Mouse (Mus musculus) stomach, embryonic 14.5 days (tissue): ENCODE results near the gene Hpf1. TPM values are rescaled to one million over a fixed set of nuclear protein-coding genes. Genes with fewer than 3 reads are reported as not detected.

ENCODE experiments used
- ATAC-seq: fragments of 200-750 bp; cut with Nextera tagmentation; 2 replicates; pipeline ENCODE4 v1.8.0; 2017; ENCODE audit warnings: low read depth, moderate TSS enrichment; ENCODE audit not compliant: insufficient number of reproducible peaks, insufficient read depth, low FRiP score
- H3K27ac ChIP-seq: fragments of 300-500 bp; sonication (generic); 2 replicates; pipeline ENCODE4 v1.5.1; 2014; ENCODE audit warnings: mild to moderate bottlenecking, low read length, moderate library complexity, mixed read lengths
- H3K27me3 ChIP-seq: fragments of 300-500 bp; sonication (generic); 2 replicates; pipeline ENCODE4 v1.6.1; 2014; ENCODE audit warnings: low read length, control low read depth, mixed read lengths; ENCODE audit not compliant: control insufficient read depth, insufficient read depth
- H3K36me3 ChIP-seq: fragments of 300-500 bp; sonication (generic); 2 replicates; pipeline ENCODE4 v1.6.1; 2014; ENCODE audit warnings: mild to moderate bottlenecking, control low read depth, low read length, moderate library complexity, mixed read lengths; ENCODE audit not compliant: control insufficient read depth, insufficient read depth
- H3K4me1 ChIP-seq: fragments of 300-500 bp; sonication (generic); 2 replicates; pipeline ENCODE4 v1.6.1; 2014; ENCODE audit warnings: low read length, control low read depth, mixed read lengths; ENCODE audit not compliant: control insufficient read depth, insufficient read depth
- H3K4me2 ChIP-seq: fragments of 300-500 bp; sonication (generic); replicated peaks from 2 replicates; pipeline ENCODE4 v1.6.1; 2014; ENCODE audit warnings: low read depth, low read length, control low read depth
- H3K4me3 ChIP-seq: fragments of 300-500 bp; sonication (generic); 2 replicates; pipeline ENCODE4 v1.5.1; 2014; ENCODE audit warnings: low read depth, low read length, control low read depth
- H3K9ac ChIP-seq: fragments of 300-500 bp; sonication (generic); replicated peaks from 2 replicates; pipeline ENCODE4 v1.6.1; 2014; ENCODE audit warnings: low read depth, mild to moderate bottlenecking, control low read depth, low read length, moderate library complexity, mixed read lengths
- H3K9me3 ChIP-seq: fragments of 300-500 bp; sonication (generic); 2 replicates; pipeline ENCODE4 v1.6.1; 2016; ENCODE audit warnings: low read depth, low read length, control low read depth; ENCODE audit not compliant: control insufficient read depth
- WGBS: fragments of 180-500 bp; shearing (Covaris S2); extraction: QIAGEN DNeasy Blood & Tissue Kit; methylation state at CpG from one replicate; pipeline ENCODE4 v1.1.7; 2014; 5-methylcytosine and 5-hydroxymethylcytosine counted together
- polyA plus RNA-seq: library from polyadenylated mRNA; unstranded; fragments of >200 nt; fragmentation: Nextera tagmentation; extraction: Ambion mirVana; gene quantifications from 2 replicates; pipeline ENCODE4 v1.2.1, GENCODE M21; 2014

Hpf1 gene
- 87.6 and 96.9 TPM in 2 replicates for polyA plus RNA-seq

- WGBS: 5% methylated on average over 43 of the region's 43 CpGs
- ATAC-seq: peak; percentile 99
- H3K27me3 ChIP-seq: no peaks in the 10 kb centered on the region
- H3K4me3 ChIP-seq: peak within 1 kb of the TSS; percentile 70
- H3K9ac ChIP-seq: peak within 1 kb of the TSS; percentile 60
- peaks cover 10% of the 10 kb centered on the region for H3K4me1 ChIP-seq
- no peaks in the 10 kb centered on the region for H3K9me3 ChIP-seq
- no peak within 1 kb of the TSS for H3K27ac ChIP-seq
- H3K36me3 ChIP-seq: peaks cover 8% of the 10 kb centered on the region; the same call in 1 of the 2 replicates
- peak within 1 kb of the TSS; percentile 82 for H3K4me2 ChIP-seq
Measured at GRCm38 (mm10) chr8:60889843-60890519, at the start of gene Hpf1. TSS of gene Hpf1 (plus strand) at chr8:60890418.

- Histone ChIP-seq H3K36me3 (no peaks in the 10 kb centered on the region), H3K9me3 (no peaks in the 10 kb centered on the region), H3K4me2 (no peak overlapping the region), H3K27me3 (no peaks in the 10 kb centered on the region), H3K27ac (no peak overlapping the region), H3K9ac (no peak overlapping the region), H3K4me3 (no peak overlapping the region), H3K4me1 (no peaks in the 10 kb centered on the region)
- 68% methylated on average over 6 of the region's 6 CpGs for WGBS
- ATAC-seq: no peak
Measured at GRCm38 (mm10) chr8:60842388-60842787, 47.8 kb upstream of the Hpf1 start.

- H3K4me3 ChIP-seq: no peak overlapping the region
- ATAC-seq: no peak
- no peaks in the 10 kb centered on the region for H3K27me3 ChIP-seq
Measured at GRCm38 (mm10) chr8:60857559-60857958, 32.7 kb upstream of the Hpf1 start.

GRCm38 (mm10) chr8:60858091-60858490 is 32.1 kb upstream of the Hpf1 start:
- no peak overlapping the region for H3K9ac ChIP-seq
- H3K4me1 ChIP-seq: no peaks in the 10 kb centered on the region
- no peak overlapping the region for H3K27ac ChIP-seq
- no peaks in the 10 kb centered on the region for H3K36me3 ChIP-seq
- no peak for ATAC-seq
- H3K4me3 ChIP-seq: no peak overlapping the region
- no peaks in the 10 kb centered on the region for H3K9me3 ChIP-seq
- H3K4me2 ChIP-seq: no peak overlapping the region
- no peaks in the 10 kb centered on the region for H3K27me3 ChIP-seq

More at GRCm38 (mm10) chr8:60857559-60857958, 32.7 kb upstream of the Hpf1 start:
- Histone ChIP-seq H3K27ac (no peak overlapping the region), H3K4me1 (no peaks in the 10 kb centered on the region), H3K4me2 (no peak overlapping the region), H3K36me3 (no peaks in the 10 kb centered on the region), H3K9ac (no peak overlapping the region), H3K9me3 (no peaks in the 10 kb centered on the region)

- no peaks in the 10 kb centered on the region for H3K9me3 ChIP-seq
- no peaks in the 10 kb centered on the region for H3K4me1 ChIP-seq
- no peaks in the 10 kb centered on the region for H3K36me3 ChIP-seq
- no peaks in the 10 kb centered on the region for H3K27me3 ChIP-seq
- no peak for ATAC-seq
- H3K4me3 ChIP-seq: no peak overlapping the region
- H3K9ac ChIP-seq: no peak overlapping the region
- no peak overlapping the region for H3K4me2 ChIP-seq
- WGBS: 70% methylated on average over 4 of the region's 4 CpGs
- no peak overlapping the region for H3K27ac ChIP-seq
Measured at GRCm38 (mm10) chr8:60858911-60859476, 31.2 kb upstream of the Hpf1 start.

GRCm38 (mm10) chr8:60859605-60860004 is 30.6 kb upstream of the Hpf1 start:
- no peaks in the 10 kb centered on the region for H3K36me3 ChIP-seq
- no peak overlapping the region for H3K9ac ChIP-seq
- 0 out of 2 replicates have a peak, but pooled peaks have one; percentile 33 for ATAC-seq
- no peaks in the 10 kb centered on the region for H3K4me1 ChIP-seq
- WGBS: 67% methylated on average over 9 of the region's 9 CpGs
- no peaks in the 10 kb centered on the region for H3K27me3 ChIP-seq
- H3K4me2 ChIP-seq: no peak overlapping the region
- H3K27ac ChIP-seq: no peak overlapping the region
- H3K9me3 ChIP-seq: no peaks in the 10 kb centered on the region
- H3K4me3 ChIP-seq: no peak overlapping the region

GRCm38 (mm10) chr8:60860749-60861148 is 29.5 kb upstream of the Hpf1 start:
- Histone ChIP-seq H3K9ac (no peak overlapping the region), H3K4me3 (no peak overlapping the region), H3K9me3 (no peaks in the 10 kb centered on the region), H3K4me2 (no peak overlapping the region), H3K27ac (no peak overlapping the region), H3K4me1 (no peaks in the 10 kb centered on the region), H3K36me3 (no peaks in the 10 kb centered on the region), H3K27me3 (no peaks in the 10 kb centered on the region)
- ATAC-seq: no peak
- WGBS: 76% methylated on average over 3 of the region's 3 CpGs

GRCm38 (mm10) chr8:60861783-60862182 is 28.4 kb upstream of the Hpf1 start:
- H3K9me3 ChIP-seq: no peaks in the 10 kb centered on the region
- no peaks in the 10 kb centered on the region for H3K27me3 ChIP-seq
- no peaks in the 10 kb centered on the region for H3K4me1 ChIP-seq
- ATAC-seq: no peak
- H3K36me3 ChIP-seq: no peaks in the 10 kb centered on the region
- H3K9ac ChIP-seq: no peak overlapping the region
- H3K4me2 ChIP-seq: no peak overlapping the region
- no peak overlapping the region for H3K27ac ChIP-seq
- WGBS: 80% methylated on average over 6 of the region's 6 CpGs
- H3K4me3 ChIP-seq: no peak overlapping the region

- Histone ChIP-seq H3K4me2 (no peak overlapping the region), H3K4me3 (no peak overlapping the region), H3K36me3 (no peaks in the 10 kb centered on the region), H3K9me3 (no peaks in the 10 kb centered on the region), H3K27me3 (no peaks in the 10 kb centered on the region), H3K27ac (no peak overlapping the region), H3K9ac (no peak overlapping the region), H3K4me1 (no peaks in the 10 kb centered on the region)
- no peak for ATAC-seq
- 59% methylated on average over 6 of the region's 6 CpGs for WGBS
Measured at GRCm38 (mm10) chr8:60864875-60865274, 25.3 kb upstream of the Hpf1 start.
